Mouse (Mus musculus): ENCODE data around the gene Nav2. TPM values are rescaled to one million over a fixed set of nuclear protein-coding genes. Genes with fewer than 3 reads are reported as not detected.

Nav2 gene
- total and polyA plus RNA-seq, 2 experiments from 2014 or later, result 16.3 to 44.0 TPM

GRCm38 (mm10) chr7:49553236-49553981 lies 644.9 kb downstream of the Nav2 start:
- Histone ChIP-seq H3K4me3 (ENCODE audit: low read depth, low read length) (no peak overlapping the region), H3K27ac (ENCODE audit: low read depth, low read length) (no peak overlapping the region), H3K4me2 (ENCODE audit: low read depth) (no peak overlapping the region), H3K9me3 (ENCODE audit: low read length) (no peaks in the 10 kb centered on the region), H3K9ac (no peak overlapping the region), H3K36me3 (ENCODE audit: insufficient read depth) (peaks cover 33% of the 10 kb centered on the region), H3K27me3 (ENCODE audit: insufficient read depth, low read length) (no peaks in the 10 kb centered on the region), H3K4me1 (ENCODE audit: insufficient read depth) (no peaks in the 10 kb centered on the region)
- WGBS, result 51% methylated on average over 11 of the region's 11 CpGs
- TF ChIP-seq CTCF (IDR thresholded peaks at IDR 0.05; ENCODE audit: low read depth), result no peak
- ATAC-seq (no peak), DNase-seq (no peak)

- Histone ChIP-seq H3K36me3 (ENCODE audit: insufficient read depth) (peaks cover 20% of the 10 kb centered on the region), H3K4me2 (ENCODE audit: low read depth) (no peak overlapping the region), H3K4me3 (ENCODE audit: low read depth, low read length) (no peak overlapping the region), H3K4me1 (ENCODE audit: insufficient read depth) (no peaks in the 10 kb centered on the region), H3K27ac (ENCODE audit: low read depth, low read length) (0 out of 2 replicates have a peak overlapping the region, but pooled peaks have one; percentile 4), H3K9ac (no peak overlapping the region), H3K9me3 (ENCODE audit: low read length) (no peaks in the 10 kb centered on the region), H3K27me3 (ENCODE audit: insufficient read depth, low read length) (no peaks in the 10 kb centered on the region)
- DNase-seq, result no peak
- ATAC-seq, result no peak
- no peak for TF ChIP-seq CTCF (IDR thresholded peaks at IDR 0.05; ENCODE audit: low read depth)
- 39% methylated on average over 12 of the region's 12 CpGs for WGBS
Observed at GRCm38 (mm10) chr7:49558240-49558640, 649.7 kb downstream of the Nav2 start.

- Histone ChIP-seq H3K4me1 (ENCODE audit: insufficient read depth) (no peaks in the 10 kb centered on the region), H3K4me3 (ENCODE audit: low read depth, low read length) (no peak overlapping the region), H3K9me3 (ENCODE audit: low read length) (no peaks in the 10 kb centered on the region), H3K9ac (no peak overlapping the region), H3K4me2 (ENCODE audit: low read depth) (no peak overlapping the region), H3K36me3 (ENCODE audit: insufficient read depth) (peaks cover 17% of the 10 kb centered on the region; the same call in 1 of the 2 replicates), H3K27me3 (ENCODE audit: insufficient read depth, low read length) (no peaks in the 10 kb centered on the region), H3K27ac (ENCODE audit: low read depth, low read length) (no peak overlapping the region)
- TF ChIP-seq CTCF (IDR thresholded peaks at IDR 0.05; ENCODE audit: low read depth), result no peak
- peak; percentile 51 for DNase-seq
- peak; percentile 59 for ATAC-seq
- WGBS, result 70% methylated on average over 5 of the region's 5 CpGs
Observed at GRCm38 (mm10) chr7:49558895-49559294, 650.4 kb downstream of the Nav2 start.

- Histone ChIP-seq H3K27me3 (ENCODE audit: insufficient read depth, low read length) (no peaks in the 10 kb centered on the region), H3K27ac (ENCODE audit: low read depth, low read length) (no peak overlapping the region), H3K4me2 (ENCODE audit: low read depth) (no peak overlapping the region), H3K9ac (no peak overlapping the region), H3K36me3 (ENCODE audit: insufficient read depth) (peaks cover 24% of the 10 kb centered on the region), H3K9me3 (ENCODE audit: low read length) (no peaks in the 10 kb centered on the region), H3K4me3 (ENCODE audit: low read depth, low read length) (no peak overlapping the region), H3K4me1 (ENCODE audit: insufficient read depth) (no peaks in the 10 kb centered on the region)
- ATAC-seq, result no peak
- DNase-seq, result no peak
- WGBS, result 75% methylated on average over 4 of the region's 4 CpGs
- TF ChIP-seq CTCF (IDR thresholded peaks at IDR 0.05; ENCODE audit: low read depth), result no peak
Observed at GRCm38 (mm10) chr7:49560012-49560411, 651.5 kb downstream of the Nav2 start.

GRCm38 (mm10) chr7:49562404-49562803 lies 653.9 kb downstream of the Nav2 start:
- Histone ChIP-seq H3K36me3 (ENCODE audit: insufficient read depth) (peaks cover 43% of the 10 kb centered on the region), H3K4me2 (ENCODE audit: low read depth) (no peak overlapping the region), H3K27me3 (ENCODE audit: insufficient read depth, low read length) (no peaks in the 10 kb centered on the region), H3K4me1 (ENCODE audit: insufficient read depth) (no peaks in the 10 kb centered on the region), H3K9ac (no peak overlapping the region), H3K27ac (ENCODE audit: low read depth, low read length) (no peak overlapping the region), H3K9me3 (ENCODE audit: low read length) (no peaks in the 10 kb centered on the region), H3K4me3 (ENCODE audit: low read depth, low read length) (no peak overlapping the region)
- ATAC-seq (no peak), DNase-seq (no peak)
- TF ChIP-seq CTCF (IDR thresholded peaks at IDR 0.05; ENCODE audit: low read depth), result no peak
- WGBS, result 97% methylated on average over 4 of the region's 4 CpGs

- Histone ChIP-seq H3K27me3 (ENCODE audit: insufficient read depth, low read length) (no peaks in the 10 kb centered on the region), H3K9me3 (ENCODE audit: low read length) (no peaks in the 10 kb centered on the region), H3K4me3 (ENCODE audit: low read depth, low read length) (no peak overlapping the region), H3K9ac (no peak overlapping the region), H3K36me3 (ENCODE audit: insufficient read depth) (peaks cover 48% of the 10 kb centered on the region), H3K27ac (ENCODE audit: low read depth, low read length) (no peak overlapping the region), H3K4me2 (ENCODE audit: low read depth) (no peak overlapping the region), H3K4me1 (ENCODE audit: insufficient read depth) (no peaks in the 10 kb centered on the region)
- ATAC-seq, result no peak
- DNase-seq, result no peak
- WGBS, result 85% methylated on average over 8 of the region's 8 CpGs
- no peak for TF ChIP-seq CTCF (IDR thresholded peaks at IDR 0.05; ENCODE audit: low read depth)
Observed at GRCm38 (mm10) chr7:49562851-49563250, 654.3 kb downstream of the Nav2 start.

- no peaks in the 10 kb centered on the region for H3K4me1 ChIP-seq (ENCODE audit: insufficient read depth)
- H3K27me3 ChIP-seq (ENCODE audit: insufficient read depth, low read length), result no peaks in the 10 kb centered on the region
- ATAC-seq (no peak), DNase-seq (no peak)
- peaks cover 42% of the 10 kb centered on the region for H3K36me3 ChIP-seq (ENCODE audit: insufficient read depth)
- TF ChIP-seq CTCF (IDR thresholded peaks at IDR 0.05; ENCODE audit: low read depth), result no peak
- 89% methylated on average over 11 of the region's 11 CpGs for WGBS
- no peak overlapping the region for H3K4me2 ChIP-seq (ENCODE audit: low read depth)
- no peaks in the 10 kb centered on the region for H3K9me3 ChIP-seq (ENCODE audit: low read length)
- H3K4me3 ChIP-seq (ENCODE audit: low read depth, low read length), result no peak overlapping the region
- no peak overlapping the region for H3K9ac ChIP-seq
- H3K27ac ChIP-seq (ENCODE audit: low read depth, low read length), result no peak overlapping the region
Observed at GRCm38 (mm10) chr7:49565084-49565483, 656.6 kb downstream of the Nav2 start.
